Mouse (Mus musculus) frontal cortex, adult 2 months (tissue): ENCODE results near the gene Tgfbr1. TPM values are rescaled to one million over a fixed set of nuclear protein-coding genes. Genes with fewer than 3 reads are reported as not detected.
"Not testable (repeated sequence)": the region's sequence is repeated elsewhere in the genome, so short reads cannot be mapped to it uniquely, and the experiment has no call there.

ENCODE experiments used
- DNase-seq, 2 experiments: peaks; one replicate each; pipeline ENCODE4 v3.0.0; 2022; ENCODE audit warnings: low spot score in 1 of 2; ENCODE audit errors: extremely low spot score in 1 of 2
- polyA plus RNA-seq: library from polyadenylated mRNA; depleted of rRNA; stranded (reverse); fragments of >200 nt; gene quantifications from 2 replicates; pipeline ENCODE4 v1.2.3, GENCODE M21; 2012

Tgfbr1 gene
- polyA plus RNA-seq, 1 experiment: 15.6 TPM

DNA sequence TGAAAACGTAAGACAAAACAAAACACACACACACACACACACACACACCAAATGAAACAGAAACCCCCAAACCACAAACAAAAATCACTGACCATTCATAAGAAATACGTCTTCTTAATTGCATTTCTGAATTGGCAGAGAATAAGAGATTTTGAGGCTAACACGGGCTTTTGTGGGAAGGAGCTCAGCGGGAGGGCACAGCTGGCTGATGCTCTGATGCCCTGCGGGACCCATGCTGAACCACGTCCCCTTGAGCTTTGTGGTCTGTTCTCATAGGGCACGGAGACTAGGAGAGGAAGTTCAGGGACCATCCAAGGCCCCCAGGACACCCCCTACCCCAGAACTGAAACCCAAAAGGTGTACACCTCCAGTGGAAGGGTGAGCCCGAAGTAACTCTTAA lies 10.4 kb upstream of the Tgfbr1 start:
- no peak for DNase-seq

DNA sequence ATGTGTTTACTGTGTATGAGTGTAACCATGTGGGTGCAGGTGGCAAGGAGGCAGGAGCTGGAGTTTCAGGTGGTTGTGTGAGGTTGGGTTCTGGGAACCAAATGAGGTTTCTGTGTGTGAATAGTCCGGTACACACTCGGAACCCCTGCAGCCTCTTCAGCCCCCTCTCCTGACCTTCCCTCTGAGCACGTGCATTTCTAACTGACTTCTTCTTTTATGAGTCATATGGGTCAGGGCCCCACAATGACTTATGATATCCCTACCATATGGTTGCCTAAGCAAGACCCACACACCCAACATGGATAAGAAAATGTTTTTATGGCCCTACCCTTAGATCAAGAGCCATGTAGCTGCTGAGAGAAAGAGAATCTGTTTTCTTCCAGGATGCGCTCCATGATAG lies 6.0 kb upstream of the Tgfbr1 start:
- DNase-seq: no peak

DNA sequence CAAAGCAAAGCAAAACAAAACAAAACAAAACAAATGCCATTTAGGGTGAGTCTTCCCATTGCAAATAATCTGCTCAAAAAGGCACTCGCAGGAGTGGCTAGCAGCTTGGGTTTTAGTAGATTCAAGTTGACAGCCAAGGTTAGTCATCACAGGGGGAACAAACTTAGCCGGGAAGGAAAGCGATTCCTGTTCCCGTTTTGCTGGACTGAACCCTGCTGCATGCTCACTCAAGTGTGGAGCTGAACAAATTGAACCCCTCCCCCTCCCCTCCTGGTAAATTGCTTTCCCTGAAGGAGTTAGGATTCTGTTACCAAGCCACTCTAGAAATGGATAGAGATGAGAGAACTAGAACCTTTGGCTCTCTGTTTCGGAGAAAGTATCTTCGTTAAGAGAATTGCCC lies 3.3 kb upstream of the Tgfbr1 start:
- no peak for DNase-seq

DNA sequence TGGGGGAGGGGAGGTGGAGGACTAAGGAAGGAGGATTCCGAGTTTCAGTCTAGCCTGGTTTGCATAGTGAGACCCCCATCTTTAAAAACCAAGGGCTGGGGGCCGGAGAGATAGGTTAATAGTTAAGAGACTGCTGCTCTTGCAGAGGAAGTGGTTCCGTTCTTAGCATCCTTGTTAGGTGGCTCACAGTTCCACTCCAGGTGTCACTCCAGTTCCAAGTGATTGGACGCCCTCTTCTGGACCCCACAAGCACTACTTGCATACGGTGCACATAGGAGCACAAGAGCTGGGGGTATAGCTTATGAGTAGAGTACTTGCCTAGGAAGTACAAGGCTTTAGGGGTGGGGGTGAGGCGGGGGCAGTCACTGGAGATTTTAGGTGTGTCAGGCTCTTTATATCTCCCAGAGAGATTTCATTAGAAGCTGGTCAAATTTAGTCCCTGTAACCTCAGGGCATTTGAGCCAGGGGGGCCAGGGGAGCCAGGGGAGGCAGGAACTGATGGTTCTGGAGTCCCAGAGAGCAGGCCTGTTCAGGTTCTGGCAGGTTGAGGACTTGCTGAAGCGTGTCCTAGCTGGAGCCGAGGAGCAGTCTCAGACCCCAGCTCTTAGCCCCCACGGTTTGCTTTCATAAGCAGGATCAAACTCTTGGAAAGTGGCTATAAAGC lies 1.5 kb upstream of the Tgfbr1 start:
- peak in 1 of 2 experiments; percentile 25 for DNase-seq

DNA sequence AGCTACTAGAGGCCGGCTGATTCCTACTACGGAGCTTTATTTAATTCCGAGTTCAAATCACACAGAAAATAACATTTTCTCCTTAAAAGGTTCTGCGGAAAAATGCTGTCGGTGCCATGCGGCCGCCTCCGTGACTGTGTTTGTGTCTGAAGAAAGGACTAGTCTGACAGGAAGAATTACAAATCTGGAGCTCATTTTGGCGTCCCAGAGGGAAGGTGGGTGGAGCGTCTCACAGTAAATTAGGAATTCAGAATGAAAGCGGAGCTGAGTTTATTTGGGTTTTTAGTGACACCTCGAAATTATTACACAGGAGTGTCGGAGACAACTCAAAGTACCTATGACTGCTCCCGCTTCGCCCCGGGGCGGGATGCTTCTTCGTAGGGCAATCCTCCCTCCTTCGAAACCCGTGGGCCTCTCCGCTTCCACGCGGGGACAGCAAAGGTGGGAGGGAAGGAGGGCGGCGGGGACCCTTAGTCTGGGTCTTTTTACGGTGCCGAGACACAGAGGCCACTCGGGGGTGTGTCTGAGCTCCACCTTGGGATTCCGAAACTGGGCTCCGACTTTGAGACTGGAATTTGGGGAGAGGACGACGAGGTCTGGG lies 861 bp upstream of the Tgfbr1 start:
- DNase-seq: peak; percentile 85 to 89

DNA sequence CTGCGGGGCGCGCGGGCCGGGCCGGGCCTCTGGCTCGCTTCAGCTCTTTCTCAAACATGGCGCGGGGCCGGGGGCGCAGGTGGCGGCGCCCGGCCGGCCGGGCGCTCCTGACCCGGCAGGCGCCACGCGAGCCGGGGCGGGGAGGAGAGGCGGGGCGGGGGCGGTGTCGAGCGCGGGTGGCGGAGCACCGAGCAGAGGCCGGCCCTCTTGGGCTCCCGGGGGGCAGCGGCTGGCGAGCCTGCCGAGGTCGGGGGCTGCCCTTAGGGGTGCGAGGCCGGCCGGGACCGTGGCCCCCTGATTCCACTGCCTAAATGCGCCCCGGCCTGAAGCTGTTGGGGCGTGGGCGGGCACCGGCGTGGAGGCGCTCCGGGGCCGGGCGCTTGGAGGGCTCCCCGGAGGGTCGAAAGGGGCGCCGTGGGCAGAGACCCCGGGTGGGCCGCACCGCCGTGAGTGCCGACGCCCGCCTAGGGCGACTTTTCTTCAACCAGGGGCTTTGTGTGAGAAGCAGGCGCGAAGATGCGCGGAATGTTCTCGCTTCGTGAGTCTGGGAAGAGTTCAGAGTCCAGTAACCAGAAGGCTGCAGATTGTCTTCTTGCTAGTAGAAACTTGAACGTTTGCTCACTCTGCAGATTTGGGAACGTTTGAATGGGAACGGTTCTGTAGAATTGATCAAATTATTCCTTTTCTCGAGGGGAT lies 542 bp downstream of the Tgfbr1 start:
- DNase-seq: peak in 1 of 2 experiments; percentile 27

DNA sequence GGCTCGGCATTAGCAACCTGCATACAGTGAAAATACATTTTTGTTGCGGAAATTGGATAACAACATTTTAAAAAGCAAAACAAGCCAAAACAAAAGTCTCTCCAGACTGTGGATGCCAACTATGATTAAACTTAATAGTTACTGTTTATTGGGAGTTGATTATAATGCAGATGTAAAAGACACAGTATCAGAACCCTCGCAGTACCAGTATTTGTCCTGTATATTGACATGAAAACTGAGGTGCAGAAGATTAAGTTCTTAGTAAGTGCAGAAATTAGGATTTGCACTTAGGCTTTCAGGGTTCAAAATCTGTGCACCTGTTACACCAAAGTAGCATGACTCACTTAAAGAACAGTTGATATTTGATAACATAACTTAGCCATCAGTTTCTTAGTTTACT lies 1.3 kb downstream of the Tgfbr1 start:
- DNase-seq: no peak

DNA sequence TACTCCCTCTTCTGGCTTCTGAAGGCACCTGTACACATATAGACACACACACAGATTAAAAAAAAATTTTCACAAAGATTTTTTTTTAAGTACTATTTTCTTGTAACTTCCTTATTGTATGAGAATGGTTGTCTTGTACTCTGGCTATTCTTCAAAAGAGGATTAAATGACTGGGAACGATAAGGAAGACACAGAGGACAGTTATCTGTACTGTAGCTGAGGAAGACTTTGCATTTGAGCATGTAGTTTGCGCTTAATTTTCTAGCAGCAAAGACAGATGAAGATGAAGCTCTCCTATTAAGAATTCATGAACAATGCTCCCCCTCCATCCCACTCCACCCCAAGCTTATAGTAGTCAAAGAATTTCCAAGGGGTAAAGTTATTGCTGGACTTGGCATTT lies 9.6 kb downstream of the Tgfbr1 start:
- no peak for DNase-seq

DNA sequence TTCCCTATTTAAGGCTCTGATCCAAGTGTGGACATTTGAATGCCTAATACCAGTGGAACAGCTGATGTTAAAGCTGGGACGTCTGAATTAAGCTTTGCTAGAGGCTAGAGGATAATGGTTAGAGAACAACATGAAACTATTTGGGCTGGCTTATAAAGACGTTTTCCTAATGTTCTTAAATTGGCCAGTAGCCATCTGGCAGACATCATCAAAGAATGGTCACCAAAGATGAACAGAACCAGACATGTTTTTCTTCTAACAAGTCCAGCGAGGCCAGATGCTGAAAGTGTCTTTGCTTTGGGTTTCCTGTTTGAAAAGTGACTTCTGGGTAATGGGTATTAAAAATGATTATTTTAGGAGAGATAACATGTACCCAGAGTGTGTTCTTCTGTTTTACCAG lies 10.1 kb downstream of the Tgfbr1 start:
- DNase-seq: no peak

DNA sequence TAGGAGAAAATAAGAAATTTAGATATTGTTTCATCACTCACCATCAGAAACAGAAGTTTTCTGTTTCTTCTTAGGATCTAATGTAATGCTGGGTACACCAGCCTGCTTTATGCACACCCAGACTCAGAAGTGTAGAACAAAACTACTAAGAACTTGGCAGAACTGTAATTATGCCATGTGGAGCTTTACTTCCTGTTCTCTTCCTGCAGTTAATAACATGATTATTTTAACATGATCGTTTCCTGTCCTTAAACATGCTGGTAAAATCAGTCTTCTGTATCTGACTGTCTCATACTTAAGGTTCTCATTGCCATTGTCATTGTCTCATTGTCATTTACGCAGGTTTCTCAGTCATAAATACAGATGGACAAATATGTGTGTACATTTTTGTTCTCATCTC lies 15.7 kb downstream of the Tgfbr1 start:
- no peak for DNase-seq

DNA sequence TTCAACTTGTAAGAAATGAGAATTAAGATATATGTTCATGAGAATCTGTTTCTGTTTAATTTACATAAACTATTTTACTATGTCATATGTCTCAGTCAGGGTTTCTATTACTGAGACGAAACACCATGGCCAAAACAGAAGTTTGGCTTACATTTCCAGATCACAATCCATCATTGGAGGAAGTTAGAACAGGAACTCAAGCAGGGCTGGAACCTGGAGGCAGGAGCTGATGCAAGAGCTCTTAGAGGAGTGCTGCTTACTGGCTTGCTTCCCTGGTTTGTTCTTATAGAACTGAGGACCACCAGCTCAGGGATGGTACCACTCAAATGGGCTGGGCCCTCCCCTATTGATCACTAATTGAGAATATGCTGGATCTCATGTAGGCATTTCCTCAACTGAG lies 25.7 kb downstream of the Tgfbr1 start:
- DNase-seq: no peak

DNA sequence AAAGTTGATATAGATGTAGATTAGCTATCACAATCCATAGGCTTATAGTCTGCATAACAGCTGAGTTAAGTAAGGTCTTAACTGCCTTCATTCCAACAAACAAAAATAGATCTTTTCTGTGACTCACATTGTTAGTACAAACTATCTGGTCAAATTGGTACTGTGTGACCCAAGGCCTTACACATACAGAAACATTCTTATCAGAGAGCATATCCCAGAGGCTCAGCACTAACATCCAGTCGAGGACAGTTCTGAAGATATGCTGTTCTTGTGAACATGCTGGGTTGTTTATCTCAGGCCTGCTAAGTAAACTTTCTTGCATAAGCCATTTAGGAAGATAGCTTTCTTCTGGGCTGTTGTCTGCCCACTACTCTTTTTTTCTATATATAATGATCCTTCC lies 29.4 kb downstream of the Tgfbr1 start:
- no peak for DNase-seq

DNA sequence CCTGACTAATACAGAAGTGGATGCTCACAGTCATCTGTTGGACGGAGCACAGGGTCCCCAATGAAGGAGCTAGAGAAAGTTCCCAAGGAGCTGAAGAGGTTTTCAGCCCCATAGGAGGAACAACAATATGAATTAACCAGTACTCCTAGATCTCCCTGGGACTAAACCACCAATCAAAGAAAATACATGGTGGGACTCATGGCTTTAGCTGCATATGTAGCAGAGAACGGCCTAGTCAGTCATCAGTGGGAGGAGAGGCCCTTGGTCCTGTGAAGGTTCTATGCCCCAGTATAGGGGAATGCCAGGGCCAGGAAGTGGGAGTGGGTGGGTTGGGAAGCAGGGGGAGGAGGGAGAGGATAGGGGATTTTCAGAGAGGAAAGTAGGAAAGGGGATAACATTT lies 38.9 kb downstream of the Tgfbr1 start:
- DNase-seq: not testable (repeated sequence)

DNA sequence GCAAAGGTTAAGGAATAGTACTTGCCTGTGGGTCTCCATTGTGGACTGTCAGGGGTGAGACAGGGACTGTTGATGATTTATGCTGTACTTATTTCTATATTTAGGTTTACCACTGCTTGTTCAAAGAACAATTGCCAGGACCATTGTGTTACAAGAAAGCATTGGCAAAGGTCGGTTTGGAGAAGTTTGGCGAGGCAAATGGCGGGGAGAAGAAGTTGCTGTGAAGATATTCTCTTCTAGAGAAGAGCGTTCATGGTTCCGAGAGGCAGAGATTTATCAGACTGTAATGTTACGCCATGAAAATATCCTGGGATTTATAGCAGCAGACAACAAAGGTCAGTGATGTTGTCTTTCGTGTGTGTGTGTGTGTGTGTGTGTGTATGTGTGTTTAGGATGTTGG lies 43.2 kb downstream of the Tgfbr1 start:
- no peak for DNase-seq

DNA sequence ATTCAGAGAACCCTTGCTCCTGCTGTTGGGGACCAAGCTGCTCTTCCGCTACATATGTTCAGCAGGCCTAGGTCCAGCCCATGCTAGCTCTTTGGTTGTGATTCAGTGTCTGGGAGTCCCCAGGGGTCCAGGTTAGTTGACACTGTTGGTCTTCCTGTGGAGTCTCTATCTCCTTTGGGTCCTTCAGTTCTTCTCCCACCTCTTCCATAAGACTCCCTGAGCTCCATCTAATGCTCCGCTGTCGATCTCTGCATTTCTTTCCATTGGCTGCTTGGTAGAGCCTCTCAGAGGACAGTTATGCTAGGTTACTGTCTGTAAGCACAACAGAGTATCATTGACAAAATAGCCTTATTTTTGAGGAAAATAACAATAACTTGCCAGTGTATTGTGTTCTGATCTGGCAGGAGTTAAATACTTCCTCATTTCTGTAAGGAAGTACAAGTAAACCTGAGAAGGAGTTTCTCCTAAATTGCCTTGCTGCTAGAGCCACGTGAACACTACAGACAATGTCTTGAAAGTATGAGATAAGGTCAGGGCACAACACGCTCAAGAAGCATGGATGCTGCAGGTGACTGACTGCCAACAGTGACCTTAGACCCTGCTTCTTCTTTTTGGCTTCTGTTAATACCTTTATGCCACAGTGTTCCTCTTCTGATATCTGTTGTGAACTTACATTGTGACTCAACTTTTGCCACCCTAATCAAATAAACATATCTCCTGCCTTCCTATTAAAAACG lies 45.1 kb downstream of the Tgfbr1 start:
- DNase-seq: no peak

DNA sequence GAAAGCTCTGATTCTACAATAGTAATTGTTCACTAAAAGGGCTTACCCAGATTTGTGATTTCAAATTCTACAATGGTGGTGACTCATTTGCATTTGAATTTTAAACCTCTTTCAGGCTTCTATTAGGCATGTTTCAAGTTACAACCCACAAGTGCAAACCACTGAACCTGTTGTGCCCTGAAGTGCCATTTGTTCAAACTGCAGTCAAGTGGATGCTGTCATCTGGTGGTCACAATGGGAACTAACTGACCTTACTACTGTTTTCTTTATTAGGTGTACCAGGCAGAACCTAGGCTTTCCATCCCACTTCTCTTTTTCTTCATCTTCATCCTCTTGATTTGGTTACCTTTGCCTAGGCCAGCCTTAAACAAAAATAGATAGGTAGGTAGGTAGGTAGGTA lies 46.8 kb downstream of the Tgfbr1 start:
- DNase-seq: peak in 1 of 2 experiments; percentile 56

DNA sequence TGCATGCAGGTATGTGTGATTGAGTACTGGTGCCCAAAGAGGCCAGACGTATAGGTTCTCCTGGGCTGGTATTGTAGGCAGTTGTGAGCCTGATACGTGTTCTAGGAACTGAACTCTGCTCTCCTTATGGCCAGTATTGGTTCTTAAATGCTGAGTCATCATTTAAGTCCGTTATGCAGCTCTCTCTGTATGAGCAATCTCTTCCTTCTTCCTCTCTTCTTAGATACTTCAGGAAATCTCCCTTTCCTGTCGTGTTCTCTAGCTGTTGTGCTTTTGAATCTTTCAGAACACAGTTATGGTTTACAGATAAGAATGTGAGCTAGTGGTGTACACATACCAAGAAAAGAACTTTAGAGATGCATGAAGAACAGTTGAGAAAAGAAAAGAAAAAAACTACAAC lies 47.3 kb downstream of the Tgfbr1 start:
- no peak for DNase-seq

DNA sequence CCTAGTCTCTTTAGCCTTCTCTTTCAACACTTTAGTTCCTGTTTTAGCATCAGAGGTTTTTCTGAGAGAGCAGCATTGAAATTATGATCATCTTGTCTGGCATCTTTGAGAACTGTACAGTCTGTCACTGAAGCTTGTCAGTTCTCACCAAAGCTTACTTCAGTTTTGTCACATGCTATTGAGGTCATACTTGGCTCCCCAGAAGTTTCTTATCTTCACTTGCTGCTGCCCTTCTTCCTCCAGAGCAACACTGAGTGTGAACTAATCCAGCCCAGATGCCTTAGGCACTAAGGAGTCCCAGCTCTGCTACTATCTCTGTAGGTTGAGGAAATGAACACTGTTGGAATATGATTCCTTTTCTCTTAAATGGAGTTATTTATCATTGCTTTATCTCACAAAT lies 49.2 kb downstream of the Tgfbr1 start:
- DNase-seq: no peak

DNA sequence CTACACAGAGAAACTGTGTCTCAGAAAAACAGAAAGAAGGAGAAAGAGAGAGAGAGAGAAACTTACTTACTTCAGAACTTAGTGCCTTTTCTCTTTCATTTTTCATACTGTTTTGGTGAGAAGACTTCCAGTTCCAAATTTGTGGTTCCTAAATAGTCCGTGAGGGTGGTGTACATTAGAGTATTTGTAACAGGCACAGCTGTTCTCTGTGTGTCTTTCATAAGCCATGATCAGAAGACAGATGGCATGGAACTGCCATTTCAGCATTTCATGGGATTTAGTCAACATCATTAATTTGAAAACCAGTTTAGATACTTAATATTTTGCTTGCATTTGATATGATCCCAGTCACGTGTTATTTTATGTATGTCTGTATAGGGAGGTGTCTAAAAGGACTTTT lies 51.5 kb downstream of the Tgfbr1 start:
- DNase-seq: no peak

DNA sequence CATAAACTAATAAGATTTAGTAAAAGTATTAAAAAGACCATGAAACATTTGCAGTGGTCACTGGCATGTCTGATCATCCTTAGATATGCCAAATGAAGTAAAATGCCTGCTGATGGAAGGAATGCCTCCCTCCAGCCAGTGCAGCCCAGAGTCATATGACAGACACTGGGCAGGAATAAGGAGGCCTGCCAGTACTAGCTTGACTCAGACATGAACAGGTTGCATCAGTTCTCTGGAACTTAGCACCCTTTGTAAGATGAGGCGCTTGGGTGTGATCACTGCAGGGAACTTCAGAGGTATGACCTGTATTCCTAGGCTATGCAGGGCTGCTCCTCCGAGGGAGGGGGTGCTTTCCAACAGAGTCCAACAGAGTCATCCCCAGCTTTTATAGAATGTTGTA lies 54.1 kb downstream of the Tgfbr1 start:
- no peak for DNase-seq

DNA sequence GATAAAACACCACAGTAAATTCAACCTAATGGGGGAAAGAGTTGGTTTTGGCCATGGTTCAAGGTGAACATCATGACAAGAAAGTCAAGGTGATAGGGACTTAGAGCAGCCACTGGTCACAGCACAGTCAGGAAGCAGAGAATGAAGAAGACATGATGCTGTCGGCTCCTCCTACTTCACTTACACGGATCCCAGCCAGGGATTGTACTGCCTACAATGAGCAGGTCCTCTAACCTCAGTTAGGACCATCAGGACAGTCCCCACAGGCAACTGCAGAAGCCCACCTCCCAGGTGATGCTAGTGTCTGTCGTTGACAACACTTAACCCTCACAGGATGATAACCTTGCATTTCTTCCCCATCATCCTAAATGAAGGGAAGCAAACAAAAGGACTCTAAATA lies 64.8 kb downstream of the Tgfbr1 start:
- DNase-seq: no peak
